Mouse (Mus musculus): ENCODE measurements around the gene Nek10. TPM values are rescaled to one million over a fixed set of nuclear protein-coding genes. Genes with fewer than 3 reads are reported as not detected.
A peak's percentile ranks its signal among the peaks of the same experiment; 100 is the strongest.
"Not testable (repeated sequence)": the region's sequence is repeated elsewhere in the genome, so short reads cannot be mapped to it uniquely, and the experiment has no call there.

Nek10 gene
- total RNA-seq, 4 experiments from 2014 or later: 4.0 to 5.3 (median 4.6) TPM

DNA sequence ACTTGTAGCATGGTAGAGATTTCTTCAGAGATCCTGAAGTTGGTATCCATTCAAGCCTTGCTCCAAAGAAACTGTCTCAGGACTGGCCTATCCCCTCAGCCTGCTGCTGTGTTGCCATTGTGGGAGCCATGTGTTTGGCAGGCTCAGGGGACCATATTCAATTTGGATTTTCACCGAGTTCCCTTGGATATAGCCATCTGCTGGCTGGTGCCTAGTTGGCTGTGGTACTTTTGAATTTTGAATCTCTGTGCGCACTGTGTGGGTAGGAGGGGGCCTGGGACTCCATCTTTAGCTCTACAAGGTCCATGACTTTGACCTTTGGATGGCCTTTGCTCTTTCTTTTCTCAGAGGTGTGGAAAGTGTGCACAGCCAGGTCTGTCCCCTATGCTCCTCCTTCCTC, 66.8 kb downstream of the Nek10 start:
- peak in 1 of 2 experiments; percentile 27 for DNase-seq (ENCODE audit: low spot score in 2 of 2)

DNA sequence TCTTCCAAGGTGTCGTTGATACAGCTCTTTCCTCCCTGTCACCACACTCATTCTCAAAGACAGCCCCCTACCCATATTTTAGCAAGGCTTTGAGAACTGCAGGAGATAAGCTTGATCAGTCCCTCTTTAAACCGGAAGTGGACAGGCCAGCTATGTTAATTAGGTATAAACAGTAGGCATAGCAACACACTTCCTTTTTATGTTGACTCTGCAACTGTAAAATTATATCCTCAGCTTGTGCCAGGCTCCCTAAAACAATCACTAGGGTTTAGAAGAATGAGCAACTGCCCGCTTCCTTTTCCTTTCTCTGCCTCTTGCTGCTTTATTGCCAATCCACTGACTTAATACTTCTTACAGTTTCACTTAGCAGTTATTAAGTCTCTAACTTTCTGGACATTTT, 67.2 kb downstream of the Nek10 start:
- DNase-seq (ENCODE audit: low spot score in 2 of 2): no peak

DNA sequence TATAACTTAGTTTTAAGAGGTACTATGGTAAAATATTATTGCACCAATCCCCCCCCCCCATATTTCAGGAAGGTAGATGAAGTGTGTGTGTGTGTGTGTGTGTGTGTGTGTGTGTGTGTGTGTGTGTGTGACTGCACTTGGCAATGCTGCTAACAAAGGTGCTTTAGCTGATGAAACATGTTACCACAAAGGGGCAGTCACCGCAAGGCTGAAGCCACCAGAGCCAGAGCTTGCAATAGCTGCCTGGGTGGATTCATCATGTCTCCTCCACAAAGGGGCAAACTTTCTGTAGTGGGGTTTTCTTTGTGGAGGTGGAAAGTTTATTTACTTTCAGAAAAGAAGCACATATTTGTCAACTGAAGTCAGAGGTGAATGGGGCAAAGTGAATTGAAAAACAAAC, 67.9 kb downstream of the Nek10 start:
- DNase-seq (ENCODE audit: low spot score in 2 of 2): no peak

DNA sequence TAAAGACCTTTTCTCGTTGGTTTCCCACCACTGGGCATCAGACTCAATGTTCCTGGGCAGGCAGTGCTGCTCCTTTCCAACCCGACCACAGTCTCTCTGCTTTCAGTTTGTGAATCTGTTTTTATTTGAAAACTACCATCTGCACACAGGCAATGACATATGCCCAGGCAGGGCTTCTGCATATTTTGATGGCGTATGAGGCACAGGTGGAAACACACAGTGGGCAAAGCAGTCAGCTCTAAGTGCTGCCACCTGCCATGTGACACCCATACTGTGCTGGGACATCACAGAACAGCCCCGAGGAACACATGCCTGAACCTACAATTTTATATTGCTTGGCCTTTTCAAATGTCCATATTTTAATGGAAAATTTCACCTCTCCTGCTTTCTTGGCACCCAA, 68.5 kb downstream of the Nek10 start:
- peak; percentile 30 to 49 for DNase-seq (ENCODE audit: low spot score in 2 of 2)

DNA sequence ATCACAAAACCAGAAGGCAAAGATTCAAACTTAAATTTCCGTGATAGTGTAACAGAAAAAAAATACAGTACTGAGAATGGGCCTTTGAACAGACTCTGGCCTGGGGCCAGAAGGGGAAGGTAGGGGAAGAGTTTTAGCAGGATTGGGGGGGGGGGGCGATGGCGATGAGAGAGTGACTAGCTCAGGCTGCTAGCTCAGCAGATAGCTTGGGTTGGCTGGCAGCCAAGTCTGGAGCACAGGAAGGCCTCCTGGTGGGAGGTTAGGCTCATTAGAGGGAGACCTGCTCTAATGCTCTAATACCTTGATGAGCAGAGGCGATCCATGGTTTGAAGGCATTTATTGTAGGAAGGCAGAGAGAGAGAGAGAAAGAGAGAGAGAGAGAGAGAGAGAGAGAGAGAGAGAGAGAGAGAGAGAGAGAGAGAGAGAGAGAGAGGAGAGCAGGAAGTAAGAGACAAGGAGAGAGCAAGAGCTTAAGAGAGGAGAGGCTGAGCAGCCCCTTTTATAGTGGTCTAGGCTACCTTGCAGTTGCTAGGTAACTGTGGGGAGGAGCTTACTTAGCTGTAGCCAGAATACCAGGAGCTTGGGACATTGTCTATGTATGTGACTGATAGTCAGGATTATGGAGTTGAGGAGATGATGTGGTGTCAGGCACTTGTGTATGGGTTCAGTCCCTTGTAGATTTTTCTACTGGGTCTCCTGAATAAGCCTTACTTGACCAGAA, 90.9 kb downstream of the Nek10 start:
- no peak for DNase-seq (ENCODE audit: low spot score in 2 of 2)

DNA sequence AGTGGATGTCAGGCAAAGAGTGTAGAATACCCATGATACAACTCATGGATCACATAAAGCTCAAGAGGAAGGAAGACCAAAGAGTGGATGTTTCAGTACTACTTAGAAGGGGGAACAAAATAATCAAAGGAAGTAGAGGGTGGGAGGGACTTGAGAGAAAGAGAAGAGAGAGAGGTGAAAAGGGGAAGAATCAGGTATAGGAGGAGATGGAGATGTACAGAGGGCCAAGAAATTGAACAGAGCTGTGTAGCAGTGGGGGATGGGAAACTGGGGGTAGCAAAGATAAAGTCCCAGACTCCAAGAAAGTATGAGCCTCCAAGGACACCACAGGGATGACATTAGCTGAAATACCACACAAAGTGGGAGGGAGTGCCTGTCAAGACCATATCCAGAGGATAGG, 91.6 kb downstream of the Nek10 start:
- DNase-seq (ENCODE audit: low spot score in 2 of 2): no peak

DNA sequence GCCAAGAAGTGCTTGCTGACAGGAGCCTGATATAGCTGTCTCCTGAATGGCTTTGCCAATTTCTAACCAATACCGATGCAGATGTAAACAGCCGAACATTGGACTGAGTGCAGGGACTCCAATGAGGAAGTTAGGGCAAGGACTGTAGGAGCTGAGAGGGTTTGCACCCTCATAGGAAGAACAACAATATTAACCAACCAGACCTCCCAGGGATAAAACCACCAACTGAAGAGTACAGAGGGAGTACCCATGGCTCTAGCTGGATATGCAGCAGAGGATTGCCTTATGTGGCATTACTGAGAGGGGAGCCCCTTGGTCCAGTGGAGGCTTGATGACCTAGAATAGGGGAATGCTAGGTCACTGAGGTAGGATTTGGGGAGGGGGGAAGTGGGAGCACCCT, 92.1 kb downstream of the Nek10 start:
- DNase-seq (ENCODE audit: low spot score in 2 of 2): no peak

DNA sequence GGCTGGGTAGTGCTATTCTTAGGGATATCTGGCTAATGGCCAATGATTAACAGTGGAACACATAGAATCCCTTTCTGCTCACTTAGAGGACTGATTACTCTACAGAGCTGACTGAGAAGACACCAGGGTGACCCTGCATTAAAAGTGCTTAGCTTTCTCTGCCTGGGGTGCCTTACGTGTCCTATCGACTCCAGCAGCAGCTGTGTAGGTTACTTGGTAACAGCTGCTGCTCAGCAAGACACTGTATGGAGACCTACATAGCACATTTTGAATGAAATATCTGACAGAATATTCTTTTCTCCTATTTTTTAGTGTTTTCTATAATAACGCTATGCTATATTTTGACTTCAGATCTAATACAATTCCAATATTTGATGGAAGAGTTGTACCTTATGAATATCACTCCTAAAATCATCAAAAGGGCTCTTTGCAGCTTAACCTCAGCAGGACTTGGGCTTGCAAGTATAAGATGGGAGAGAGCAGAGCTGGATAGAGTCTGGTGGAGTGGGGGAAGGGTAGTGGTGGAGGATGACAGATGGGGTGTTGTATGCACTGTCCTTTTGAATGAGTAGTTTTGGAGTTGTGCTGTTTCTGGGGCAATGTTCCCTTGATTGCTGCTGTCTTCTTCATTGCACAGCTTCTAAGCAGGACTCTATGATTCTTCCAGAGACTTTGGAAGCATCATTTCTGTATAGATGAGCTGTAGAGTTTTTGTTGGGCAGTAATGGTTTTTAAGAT, 93.4 kb downstream of the Nek10 start:
- DNase-seq (ENCODE audit: low spot score in 2 of 2): no peak

DNA sequence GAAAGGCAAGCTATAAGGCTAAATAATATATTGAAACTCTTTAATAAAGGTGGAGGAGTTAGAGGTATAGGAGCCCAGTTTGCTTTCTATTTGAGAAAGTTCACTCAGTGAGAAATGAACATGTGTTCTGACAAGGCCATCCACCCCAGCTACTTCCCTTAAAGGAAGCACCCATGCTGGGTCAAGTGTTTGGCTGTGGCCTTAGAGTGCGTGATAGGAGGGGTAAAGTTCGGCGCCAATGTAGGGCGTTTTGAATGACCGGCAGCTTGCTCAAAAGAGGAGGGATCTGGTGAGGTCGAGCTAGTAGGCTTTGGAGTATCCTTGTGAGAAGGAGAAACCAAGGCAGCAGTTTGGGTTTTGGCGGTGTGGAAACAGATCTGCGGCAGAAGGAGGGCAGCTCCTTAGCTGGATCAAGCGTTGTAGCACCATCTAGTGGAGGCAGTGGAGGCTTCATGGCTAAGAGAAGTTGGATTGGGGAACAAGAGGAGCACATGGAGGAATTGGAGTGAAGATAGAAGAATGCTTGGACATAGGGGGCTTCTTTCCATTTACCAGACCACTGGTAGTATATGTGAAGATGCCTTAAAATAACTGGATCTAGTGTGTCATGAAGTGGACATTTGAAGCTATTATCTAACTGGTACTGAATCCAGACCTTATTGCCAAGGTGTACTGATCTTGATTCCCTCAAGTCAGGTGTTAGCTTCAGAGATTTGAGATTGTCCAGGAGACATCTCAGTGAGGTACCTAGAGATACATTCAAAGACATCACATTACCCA, 101.7 kb downstream of the Nek10 start:
- peak; percentile 63 to 77 for DNase-seq (ENCODE audit: low spot score in 2 of 2)

DNA sequence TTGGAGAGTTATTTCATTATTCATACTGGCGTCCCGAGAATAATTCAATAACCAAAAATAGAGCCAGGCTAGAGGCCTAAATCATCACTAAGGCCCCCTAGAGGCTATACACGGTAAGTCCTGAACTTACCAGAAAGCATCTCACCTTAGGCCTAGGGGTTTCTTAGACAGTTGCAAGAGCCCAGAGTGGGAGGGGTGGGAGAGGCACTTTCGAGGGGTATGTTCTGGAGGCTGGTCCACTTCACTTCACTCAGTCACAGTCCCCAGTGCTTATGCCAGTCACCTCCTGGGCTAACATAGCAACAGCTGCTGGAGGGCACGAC, 102.3 kb downstream of the Nek10 start:
- DNase-seq (ENCODE audit: low spot score in 2 of 2): no peak

DNA sequence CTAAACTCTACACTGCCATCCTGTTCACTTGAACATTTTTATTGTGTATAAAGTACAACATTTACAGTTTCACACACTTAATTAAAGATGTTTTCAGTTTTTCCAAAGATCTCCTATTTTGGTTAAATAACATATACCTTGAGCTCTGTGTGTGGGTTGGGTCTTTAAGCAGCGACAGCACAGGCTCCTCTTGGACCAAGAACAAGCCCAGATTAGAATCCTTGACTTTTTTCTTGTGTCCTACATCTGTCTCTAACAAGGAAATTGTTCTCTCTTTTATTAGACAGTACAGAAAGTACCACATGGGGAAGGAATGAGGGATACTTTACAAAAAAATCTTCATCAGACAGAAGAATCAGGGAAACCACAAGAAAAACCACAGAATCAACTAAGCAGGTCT, 122.4 kb downstream of the Nek10 start:
- no peak for DNase-seq (ENCODE audit: low spot score in 2 of 2)

DNA sequence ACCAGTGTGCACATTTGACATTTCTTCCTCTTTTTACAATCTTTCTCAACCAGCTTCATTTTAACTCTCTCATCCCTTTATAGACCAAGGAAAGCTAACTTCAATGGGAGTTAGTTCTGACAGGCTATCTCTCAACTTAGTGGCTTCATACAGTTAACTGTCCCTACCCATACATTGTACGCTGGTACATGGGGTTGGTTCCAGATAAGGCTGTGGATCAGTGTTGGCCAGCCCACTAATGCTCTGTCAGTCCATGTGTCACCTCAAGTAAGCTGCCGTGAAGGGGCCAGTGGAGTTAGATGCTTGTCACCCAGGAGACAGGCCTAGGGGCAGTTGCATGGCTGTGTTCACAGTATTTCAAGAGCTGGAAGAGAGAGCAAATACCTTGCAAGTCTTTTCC, 124.3 kb downstream of the Nek10 start:
- DNase-seq (ENCODE audit: low spot score in 2 of 2): no peak

DNA sequence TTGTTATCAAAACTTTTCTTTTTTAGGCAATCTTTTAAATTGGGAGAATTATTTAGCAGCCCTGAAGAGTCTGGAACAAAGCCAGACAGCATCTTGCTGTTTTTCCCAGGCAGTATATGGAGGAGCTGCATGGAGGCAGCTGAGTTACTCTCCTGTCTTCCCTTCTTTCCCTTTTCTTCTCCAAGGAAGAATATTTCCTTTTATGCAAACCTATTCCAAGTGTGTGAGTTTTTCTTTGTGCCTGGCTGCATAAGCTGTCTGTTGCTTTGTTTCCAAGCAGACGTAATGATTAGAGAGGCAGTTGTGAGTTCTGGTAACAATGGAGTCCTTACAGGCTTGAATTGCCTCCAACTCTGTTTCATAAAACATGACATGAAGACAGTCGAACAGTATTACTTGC, 131.8 kb downstream of the Nek10 start:
- DNase-seq (ENCODE audit: low spot score in 2 of 2): no peak

DNA sequence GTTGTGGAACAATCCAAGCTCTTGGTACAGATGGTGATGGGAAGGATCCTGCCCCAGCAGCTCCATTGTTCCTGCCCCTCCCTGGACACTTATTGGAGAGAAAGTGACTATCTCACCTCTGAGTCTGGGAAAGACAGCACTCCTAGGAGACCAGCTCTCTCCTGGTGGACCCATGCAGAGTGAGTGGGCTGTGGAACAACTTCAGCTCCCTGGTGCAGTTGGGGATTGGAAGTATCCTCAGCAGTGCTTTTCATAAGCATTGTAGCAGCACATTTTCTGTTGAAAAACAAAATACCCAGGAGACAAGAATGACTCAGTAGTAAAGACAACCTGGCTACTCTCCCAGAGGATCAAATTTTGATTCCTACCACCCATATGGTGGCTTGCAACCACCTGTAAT, 142.7 kb downstream of the Nek10 start:
- no peak for DNase-seq (ENCODE audit: low spot score in 2 of 2)

DNA sequence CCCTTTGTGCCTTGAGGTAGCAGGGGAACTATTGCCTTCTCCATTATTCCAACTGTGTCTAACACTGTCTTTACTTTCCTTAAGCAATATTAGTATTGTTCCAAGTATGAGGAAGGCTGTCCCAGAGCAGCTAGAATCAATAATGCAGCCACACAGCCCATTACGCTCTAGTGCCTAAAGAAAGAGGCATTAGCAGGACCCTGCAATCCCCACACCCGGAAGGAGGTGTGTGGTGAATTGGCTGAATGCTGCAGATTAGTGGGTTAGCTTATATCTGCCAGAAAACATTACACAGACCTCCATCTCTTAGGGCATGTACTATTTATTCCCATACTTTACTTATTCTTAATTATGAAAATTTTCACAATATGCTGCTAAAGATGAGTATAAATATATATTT, 145.8 kb downstream of the Nek10 start:
- DNase-seq (ENCODE audit: low spot score in 2 of 2): no peak

DNA sequence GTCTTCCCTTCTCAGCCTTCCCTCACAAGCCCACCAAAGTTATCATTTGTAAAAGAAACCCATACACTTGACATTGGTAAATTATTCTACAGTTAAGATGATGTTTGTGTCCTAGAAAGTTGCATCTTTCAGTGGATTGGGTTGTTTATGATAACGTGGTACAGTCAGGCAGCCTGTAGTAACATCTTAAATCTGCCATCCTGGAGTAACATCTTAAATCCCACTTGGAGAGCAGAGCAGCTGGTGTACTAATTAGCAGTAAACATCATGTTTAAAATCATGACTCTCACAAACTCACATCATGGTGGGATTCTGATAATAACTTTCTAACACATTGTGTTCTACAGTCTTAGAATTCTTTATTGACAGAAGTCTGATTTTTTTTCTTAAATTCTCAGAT, 148.6 kb downstream of the Nek10 start:
- no peak for DNase-seq (ENCODE audit: low spot score in 2 of 2)

DNA sequence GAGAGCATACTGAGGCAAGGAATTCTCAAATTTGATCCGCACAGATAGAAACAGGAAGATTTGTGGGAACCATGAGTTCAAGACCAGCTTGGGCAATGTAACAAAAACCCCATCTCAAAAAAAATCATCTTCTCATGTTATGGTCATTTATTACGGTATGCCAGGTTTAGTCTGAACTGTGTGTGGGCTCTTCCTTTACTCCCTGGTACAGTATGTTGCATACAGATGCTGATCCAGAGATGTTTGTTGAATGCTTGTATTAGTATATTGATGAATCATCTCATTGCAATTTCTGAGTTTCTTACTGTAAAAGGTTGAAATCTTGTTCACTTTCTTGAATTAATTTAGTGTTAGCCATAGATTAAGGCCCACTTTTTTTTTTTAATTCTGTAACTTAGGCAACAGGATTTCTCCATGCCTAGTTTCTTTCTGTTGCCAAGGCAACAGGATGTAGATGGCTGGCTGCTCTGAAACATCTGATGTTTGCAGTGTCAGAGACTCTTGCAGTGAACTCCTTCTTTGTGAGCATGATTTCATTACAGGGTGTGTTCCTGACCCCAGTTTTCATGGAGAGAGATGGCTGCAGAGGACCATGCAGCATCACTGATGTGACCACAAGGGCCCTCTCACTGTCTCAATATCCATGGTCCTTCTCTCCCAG, 156.7 kb downstream of the Nek10 start:
- DNase-seq (ENCODE audit: low spot score in 2 of 2): no peak

DNA sequence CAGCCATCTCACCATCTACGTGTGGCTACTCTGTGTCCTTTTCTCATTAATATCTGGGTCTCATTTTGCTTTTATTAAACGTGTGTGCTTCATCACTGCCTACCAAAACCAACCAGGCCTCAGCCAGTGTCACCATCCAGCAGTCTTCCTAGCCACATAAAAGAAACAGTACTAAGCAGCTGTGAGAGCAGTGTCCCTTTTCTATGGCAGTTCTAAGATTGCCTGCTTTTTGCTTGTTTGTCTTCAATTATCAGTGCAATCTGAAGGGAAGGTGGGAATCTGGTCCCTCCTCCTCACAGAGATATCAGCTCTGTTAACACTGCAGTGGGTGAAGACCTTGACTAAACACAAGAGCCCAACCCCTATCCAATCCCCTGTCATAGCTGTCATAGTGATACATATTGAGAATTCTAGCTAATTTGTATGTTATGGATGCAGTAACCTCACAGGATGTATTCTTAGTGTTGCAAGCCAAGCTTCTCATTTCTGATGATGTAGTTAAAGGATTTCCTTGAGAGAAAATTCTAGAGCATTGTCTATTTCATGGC, 157.3 kb downstream of the Nek10 start:
- DNase-seq (ENCODE audit: low spot score in 2 of 2): no peak

DNA sequence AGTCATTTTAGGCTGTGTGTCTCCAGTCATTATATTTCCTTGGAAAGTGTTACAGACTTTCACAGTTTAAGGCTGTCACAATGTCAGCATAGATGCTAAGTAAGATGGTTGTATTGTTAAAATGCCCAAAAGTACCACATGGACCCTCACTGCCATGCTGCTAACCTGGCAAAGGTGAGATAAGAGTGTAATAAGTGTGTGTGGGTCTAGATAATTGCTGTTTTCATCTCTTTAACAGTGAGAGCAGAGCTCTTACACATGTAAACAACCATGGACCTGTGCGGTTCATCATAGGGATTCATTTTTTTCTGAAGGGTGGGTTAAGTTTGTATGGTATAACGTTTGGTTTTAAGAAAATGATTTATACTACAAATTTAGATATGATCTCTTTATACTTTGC, 167.4 kb downstream of the Nek10 start:
- no peak for DNase-seq (ENCODE audit: low spot score in 2 of 2)

DNA sequence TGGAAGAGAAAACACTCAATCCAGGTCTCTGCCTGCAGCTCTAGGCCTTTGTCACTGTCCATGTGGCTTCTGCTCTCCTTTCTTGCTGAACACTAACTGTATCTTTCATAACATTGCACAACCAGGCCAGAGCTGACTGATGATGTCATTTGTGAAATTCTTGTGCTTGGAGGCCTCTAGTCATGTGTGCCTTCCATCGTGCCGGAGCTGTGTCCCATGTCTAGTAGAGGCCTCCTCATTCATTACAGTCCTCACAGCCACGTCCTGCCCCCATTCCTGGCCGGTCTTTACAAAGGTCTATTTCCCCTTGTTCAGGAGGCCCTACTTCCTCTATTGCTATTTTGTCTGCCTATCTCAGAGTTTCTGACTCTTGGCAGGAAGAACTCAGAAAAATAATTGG, 167.8 kb downstream of the Nek10 start:
- no peak for DNase-seq (ENCODE audit: low spot score in 2 of 2)

DNA sequence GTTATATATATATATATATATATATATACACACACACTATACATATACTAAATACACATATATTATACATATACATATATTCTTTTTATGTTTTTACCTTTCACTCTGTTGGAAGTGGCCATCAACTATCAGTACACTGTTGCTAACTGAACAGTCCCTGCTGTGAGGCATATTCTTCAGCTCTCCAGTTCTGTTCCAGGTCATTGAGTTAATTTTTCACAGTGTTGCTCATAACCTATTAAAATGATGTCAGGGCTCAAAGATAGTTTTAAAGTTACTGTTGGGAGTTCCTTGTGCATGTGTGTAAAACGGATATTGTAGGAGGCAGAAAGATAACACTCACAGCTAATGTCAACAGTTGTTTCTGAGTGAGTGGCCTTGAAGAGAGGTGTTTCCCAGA, 170.9 kb downstream of the Nek10 start:
- no peak for DNase-seq (ENCODE audit: low spot score in 2 of 2)

DNA sequence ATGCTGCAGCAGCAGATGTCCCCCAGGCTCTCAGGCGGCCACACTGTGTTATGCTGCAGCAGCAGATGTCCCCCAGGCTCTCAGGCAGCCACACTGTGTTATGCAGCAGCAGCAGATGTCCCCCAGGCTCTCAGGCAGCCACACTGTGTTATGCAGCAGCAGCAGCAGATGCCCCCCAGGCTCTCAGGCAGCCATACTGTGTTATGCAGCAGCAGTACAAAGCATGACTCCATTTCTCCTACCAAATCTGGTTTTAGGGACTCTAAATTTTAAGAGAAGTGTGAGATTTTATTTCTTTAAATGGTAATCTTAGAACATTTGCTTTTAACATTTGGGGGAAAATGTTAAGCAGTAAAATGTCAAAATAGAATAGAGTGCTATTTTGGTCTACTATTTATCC, 180.9 kb downstream of the Nek10 start:
- not testable (repeated sequence) for DNase-seq (ENCODE audit: low spot score in 2 of 2)

Data from layer of hippocampus, adult 8-10 months (tissue).